Mouse (Mus musculus) 3134 (cell line): ENCODE data around the gene Prrc2b.
A peak's percentile ranks its signal among the peaks of the same experiment; 100 is the strongest.

Experiments used
- DNase-seq: peaks from one replicate; pipeline ENCODE4 v3.0.0-alpha.2; 2011; ENCODE audit warnings: low spot score; ENCODE audit not compliant: insufficient read length; ENCODE audit errors: extremely low read depth

Prrc2b gene

DNA sequence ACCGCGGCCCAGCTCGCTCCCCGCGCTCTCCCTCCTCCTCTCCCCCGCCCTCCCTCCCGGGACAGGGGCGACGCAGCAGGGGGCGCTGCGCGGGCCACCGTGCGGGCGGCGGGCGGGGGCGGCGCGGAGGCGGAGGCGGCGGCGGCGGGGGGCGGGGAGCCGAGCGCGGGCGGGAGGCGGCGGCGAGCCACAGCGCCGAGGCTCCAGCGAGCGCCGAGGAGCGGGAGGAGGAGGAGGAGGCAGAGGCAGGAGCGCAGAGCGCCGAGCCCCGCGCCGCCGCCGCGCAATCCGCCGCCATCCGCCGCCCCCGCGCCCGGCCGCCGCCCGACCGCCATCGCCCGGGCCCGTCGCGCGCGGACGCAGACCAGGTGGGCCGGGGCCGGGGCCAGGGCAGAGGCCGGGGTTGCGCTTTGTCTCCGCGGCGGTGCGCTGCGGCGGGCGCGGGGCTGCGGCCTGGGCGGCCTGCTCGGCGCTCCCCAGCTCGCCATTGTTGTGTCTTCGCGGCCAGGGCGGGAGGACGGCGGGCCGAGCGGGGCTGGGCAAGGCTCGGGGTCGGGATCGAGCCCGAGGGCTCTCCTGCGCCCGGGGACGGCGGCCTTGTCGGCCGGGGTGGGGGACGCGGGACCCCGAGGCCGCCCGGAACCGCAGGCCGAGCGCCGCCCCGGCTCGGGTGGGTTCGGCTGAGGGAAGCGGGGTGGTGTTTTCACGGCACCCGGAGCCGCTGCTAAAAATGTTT is at the start of gene Prrc2b:
Prrc2b (plus strand) TSS at position 159 of the 736 bp plus-strand sequence.
- DNase-seq = peak; percentile 45

DNA sequence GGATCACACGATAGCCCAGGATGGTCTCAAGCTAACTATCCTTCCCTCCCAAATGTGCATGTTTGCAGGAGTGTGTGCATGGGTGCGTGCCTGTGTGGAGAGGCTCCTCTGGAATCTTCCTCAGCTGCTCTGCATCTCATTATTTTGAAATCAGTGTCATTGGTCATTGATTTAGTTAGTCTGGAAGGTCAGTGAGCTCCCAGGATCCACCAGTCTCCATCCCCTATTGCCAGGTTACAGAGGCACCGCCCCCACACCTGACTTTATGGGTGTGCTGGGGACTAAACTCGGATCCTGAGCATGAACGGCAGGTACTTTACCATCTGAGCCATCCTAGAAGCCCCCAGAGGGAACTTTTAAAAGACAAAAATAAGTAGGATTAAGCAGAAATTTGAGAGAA is 47.9 kb upstream of the Prrc2b start:
- DNase-seq = no peak

DNA sequence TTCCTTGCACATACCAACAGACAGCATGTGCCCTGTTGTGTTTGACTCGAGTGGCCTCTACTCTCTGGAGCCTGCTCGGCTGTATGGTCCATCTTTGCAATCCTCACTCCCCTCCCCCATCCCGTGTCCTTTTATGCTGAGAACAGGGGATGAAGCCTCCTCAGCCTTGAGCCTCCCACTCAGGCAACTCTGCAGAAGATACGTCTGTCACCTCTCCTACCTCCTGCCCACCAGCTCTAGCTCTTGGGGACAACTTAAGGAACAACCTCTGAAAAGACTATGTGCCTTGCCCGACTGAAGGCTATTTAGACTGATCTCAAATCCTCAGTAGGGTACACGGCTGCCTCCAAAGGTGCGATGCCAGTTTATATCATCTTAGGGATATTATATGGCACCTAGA is 47.3 kb upstream of the Prrc2b start:
- DNase-seq = no peak

DNA sequence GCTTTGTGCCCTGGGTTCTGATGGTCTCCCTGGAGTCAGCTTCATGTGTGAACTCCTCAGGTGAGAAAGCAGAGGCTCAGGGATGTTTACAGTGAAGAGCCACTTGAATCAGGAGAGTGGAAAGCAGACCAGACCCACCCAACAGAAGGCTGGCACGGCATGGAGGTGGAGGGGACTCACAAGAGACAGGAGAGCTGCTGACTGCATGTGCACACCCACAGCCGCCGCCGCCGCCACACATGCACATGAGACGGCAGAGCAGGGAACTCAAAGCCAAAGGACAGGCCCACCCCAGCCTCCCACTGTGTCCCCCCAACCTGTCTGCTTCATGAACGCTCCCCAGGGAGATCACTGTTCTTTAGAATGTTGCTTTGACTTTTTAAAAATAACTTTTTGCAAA is 46.8 kb upstream of the Prrc2b start:
- DNase-seq = no peak

DNA sequence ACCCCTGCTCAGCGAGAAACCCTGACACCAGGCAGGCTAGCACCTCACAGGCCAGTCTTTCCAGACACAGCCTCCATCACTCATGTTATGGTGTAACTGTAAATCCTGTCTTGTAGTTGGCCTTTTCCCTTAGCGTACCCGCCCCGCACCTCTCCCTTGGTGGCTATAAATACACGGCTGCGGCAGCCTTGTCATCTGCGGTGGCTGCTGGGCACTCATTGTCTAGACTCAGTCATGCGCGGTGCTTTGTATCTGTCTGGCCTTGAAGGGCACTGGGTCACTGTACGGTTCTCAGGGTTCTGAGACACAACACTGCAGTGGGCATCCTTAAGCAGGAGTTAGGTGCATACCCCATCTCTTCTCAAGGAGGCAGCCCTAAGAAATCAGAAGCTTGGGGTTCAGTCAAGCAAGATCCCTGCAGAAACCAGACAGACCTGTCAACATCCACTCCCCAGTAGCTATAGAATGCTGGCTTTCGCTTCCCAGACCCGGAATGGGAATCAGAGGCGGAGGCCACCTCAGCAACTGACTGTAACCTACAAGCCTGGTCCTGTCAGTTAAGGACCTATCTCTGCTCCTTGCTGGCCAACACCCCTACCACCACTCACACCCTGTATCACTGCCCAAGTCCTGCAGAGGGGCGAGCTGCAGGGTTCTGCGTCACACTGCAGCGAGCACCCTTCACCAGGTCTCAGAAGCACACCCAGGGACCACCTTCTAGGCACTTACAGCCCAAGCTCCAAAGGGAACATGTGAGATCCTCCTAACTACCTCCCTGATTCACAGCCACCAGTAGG is 45.6 kb upstream of the Prrc2b start:
- no peak for DNase-seq

DNA sequence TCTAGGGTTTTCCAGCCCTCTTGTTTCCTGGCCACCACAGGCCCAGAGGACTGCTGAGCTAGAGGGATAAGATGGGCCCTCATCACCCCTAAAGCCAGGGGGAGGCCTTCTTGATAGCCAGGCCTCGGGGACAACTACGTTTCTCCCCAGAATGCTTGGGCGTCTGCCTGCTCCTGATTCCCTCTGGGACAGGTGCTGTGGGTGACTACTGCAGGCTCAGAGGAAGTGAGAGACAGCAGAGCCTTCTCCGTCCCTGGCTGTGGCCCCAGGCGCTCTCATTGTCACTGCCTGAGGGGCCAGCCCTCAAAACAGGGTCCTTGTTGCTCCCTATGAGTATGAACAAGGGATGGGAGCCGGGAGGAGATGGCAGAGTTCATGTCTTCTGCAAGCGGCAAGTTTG is 45.0 kb upstream of the Prrc2b start:
- no peak for DNase-seq

DNA sequence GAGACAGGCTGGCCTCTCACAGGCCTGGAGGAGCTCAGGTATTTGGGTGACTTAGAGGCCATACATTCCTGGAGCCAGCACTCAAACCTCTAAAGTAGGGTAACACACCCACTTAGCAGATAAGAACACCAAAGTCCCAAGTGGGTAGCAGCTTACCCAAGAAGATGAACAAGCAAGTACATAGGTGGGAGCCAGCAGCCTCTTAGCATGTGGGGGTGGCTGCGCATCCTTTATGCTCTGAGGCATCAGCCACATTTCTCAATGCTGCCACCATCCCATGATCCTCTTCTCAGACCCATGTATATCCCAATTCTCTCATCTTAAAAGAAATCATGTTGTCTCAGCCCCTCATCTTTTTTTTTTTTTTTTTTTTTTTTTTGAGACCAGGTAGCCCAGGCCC is 39.6 kb upstream of the Prrc2b start:
- DNase-seq = no peak

DNA sequence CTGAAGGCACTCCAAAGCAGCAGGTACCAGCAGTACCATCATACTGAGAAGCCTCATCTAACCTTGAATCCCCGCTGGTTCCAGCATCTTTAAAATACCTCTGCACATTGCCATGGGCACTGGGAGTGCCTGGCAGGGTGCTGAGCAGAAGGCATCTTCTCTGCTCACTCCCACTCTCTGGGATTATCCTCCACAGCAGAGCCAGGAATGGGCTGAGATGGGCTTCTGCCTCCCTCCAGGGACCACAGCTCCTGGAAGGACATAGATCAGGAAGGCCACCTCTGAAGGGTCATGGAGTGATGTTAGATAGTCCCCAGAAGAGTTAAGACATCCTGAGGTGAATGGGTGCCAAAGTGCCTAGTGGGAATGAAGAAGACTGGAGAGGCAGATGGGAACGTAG is 38.3 kb upstream of the Prrc2b start:
- DNase-seq = no peak

DNA sequence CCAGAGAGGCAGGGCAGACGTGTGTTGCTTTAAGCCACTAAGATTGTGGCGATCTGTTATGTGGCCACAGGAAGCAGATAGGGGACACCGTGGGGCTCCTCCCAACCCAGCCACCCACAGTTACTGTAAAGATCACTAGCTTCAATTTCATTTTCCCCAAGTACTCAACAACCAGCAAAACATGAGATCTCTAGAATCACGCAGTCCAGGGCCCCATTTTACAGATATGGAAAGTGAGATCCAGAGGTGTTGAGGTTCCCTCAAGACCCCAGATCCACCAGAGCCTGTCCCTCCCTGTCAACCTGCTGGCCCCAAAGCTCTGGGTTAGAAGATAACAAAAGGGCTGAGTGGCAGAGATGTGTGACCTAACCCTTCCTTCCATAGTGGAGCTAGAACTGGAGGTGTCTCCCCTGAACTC is 35.0 kb upstream of the Prrc2b start:
- no peak for DNase-seq

DNA sequence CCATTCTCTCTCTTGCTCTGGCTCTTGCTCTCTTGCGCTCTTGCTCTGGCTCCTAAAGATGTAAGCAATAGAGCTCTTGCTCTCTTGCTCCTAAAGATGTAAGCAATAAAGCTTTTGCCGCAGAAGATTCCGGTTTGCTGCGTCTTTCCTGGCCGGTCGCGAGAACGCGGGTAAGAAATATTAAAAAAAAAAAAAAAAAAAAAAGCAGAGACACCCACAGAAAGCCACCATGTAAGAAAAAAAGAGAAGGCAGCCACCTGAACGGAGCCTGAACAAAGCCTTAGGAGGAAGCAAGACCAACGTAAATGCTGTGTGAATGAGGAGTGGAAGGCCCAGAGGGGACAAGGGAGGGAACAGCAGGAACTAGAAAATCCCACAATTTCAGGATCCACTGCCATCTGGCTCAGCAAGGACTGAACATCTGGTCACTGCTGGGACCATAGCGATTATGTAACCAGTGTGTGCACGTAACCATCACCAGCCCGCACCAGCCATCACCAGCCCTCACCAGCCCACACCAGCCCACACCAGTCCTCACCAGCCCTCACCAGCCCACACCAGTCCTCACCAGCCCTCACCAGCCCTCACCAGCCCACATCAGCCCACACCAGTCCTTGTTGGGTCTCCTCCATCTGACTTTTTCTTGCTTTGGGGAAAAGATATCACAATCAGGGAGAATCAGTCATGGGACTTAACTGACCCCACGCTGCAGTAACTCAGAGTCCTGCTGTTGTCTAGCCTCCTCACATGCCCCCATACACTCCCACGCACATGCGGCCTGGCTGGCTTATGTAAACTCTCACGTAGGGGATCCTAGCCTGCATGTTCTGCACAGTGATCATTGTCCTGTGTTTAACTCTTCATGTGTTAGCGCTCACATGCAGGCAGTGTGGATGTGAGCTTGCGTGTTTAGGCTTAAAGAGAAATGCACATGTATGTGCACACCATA is 30.8 kb upstream of the Prrc2b start:
- DNase-seq = no peak

DNA sequence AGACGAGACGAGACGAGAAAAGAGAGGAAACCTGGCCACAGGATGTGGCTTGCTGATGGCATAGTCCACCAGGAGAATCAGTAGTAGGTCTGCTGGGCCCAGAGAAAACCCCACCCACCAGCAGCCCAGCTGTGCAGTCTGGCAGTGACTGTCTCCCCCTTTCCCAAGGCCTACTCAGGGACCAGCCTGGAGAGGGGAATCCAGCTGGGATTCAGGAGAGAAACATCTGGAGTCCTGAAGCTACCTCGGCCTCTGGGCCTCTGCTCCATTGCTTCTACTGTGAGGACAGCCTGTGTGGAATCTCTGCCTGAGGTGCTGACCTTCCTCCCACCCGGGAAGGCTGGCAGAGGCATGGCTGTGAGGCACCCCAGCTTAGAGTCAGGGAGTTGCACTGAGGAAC is 29.7 kb upstream of the Prrc2b start:
- DNase-seq = peak; percentile 45

DNA sequence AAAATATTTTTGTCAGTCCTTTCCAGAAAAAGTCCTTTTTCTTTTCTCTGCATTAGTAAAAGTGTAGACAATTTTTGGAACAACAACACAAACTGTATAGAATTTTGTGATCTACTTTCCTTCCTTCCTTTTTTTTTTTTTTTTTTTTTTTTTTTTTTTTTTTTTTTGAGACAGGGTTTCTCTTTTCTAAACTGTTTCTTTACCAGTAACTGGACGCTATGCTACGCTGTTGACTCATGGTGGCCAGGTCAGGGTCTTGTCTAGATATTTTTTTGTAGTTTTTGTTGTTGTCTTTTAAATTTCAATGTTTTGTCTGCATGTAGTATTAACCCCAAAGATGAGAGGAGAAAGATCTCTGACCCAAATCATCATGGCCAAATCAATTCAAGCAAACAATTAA is 29.1 kb upstream of the Prrc2b start:
- DNase-seq = no peak

DNA sequence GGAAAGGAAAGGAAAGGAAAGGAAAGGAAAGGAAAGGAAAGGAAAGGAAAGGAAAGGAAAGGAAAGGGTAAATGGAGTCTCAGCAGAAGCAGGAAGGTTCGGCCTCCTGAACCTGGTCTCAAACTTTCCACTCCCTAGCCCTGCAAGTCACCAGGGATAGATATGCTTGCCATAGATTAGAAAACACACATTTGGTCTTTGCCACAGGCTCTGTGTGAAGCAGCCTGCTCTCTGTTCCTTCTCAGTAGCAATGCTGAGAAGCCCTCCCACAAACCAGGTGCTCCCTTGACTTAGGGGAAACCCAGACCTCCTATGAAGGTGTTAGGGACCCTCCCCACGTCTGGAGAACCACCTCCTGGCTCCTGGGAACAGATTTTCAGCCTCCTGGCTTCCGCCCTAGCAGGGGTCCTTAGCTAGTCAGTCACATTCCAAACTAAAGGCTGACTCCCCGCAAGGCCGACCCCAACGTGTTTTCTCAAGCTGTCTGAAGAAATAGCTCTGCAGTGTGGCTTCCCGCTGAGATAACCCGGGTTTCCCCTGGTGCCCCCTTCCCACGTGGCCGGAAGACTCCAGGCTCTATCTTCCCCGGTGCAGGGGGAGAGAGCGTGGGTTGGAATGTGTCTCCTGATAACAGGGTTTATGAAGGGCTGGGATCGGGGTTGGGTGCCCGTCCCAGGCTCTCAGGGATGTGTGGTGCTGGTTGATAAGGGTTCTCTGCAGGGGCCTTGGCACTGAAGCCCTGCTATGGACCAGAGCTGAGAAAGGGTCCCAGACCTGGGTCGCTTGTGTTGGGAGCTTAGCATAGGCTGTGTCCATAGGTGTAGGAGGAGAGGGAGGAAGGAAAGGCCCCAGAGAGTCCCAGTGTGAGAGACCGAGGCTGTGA is 23.0 kb upstream of the Prrc2b start:
- no peak for DNase-seq

DNA sequence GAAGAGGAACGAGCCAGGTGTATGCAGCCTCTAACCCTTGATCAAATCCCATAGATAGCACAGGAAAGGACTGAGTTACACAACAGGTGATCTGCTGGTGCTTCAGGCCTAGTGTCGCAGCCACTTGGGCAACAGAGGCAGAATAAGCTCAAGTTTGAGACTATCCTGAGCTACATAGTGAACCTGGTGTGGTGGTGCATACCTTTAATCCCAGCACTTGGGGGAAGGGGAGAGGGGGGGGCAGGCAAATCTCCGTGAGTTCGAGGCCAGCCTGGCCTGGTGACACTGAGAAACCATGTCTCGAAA is 22.4 kb upstream of the Prrc2b start:
- DNase-seq = no peak

DNA sequence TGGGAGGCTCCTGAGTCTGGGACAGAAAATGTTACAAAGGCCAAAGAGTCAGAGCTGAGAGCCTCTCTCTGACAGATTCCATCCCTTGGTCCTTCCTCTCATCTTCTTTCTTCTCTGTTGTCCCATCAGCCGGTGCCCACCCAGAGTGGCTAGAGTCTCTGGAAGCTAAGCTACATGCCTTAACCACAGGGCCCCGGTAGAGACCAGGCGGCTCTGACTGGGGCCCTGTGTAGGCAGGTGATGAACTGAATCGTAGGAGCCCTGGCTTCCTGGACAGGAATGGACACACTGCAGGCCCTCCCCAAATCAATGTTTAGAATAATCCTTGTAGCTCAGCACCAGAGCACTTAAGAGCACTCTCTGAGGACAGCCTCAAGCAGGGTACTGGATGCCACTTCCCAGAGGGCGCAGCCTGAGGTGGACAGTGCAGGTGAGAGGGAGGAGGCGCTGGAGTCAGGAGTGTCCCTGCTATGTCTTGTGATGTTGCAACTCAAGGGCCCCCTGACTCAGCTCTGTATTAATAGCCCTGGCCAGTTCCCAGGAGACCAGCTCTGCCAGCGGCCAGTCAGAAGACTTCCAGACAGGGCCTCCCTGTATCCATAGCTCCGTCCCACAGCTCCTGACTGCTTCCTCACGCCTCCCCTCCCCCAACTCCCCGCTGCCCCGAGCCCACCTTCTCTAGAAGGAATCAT is 21.4 kb upstream of the Prrc2b start:
- DNase-seq = no peak

DNA sequence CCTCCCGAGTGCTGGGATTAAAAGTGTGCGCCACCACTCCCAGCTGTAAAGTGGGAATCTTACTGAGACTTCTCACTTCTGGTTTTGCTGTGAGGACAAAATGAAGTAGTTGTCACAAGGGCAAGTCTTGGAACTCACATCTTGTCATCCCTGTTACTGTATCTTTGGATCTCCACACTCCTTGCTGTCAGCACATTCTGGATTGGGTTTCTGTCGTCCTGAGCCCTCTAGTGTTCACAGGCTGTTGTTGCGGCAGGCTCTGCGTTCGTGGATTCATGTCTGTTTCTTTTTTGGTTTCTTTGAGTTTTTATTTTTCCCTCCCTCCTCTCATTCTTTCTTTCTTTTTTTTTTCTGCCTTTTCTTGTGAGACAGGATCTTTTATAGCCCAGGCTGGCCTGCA is 20.4 kb upstream of the Prrc2b start:
- no peak for DNase-seq

DNA sequence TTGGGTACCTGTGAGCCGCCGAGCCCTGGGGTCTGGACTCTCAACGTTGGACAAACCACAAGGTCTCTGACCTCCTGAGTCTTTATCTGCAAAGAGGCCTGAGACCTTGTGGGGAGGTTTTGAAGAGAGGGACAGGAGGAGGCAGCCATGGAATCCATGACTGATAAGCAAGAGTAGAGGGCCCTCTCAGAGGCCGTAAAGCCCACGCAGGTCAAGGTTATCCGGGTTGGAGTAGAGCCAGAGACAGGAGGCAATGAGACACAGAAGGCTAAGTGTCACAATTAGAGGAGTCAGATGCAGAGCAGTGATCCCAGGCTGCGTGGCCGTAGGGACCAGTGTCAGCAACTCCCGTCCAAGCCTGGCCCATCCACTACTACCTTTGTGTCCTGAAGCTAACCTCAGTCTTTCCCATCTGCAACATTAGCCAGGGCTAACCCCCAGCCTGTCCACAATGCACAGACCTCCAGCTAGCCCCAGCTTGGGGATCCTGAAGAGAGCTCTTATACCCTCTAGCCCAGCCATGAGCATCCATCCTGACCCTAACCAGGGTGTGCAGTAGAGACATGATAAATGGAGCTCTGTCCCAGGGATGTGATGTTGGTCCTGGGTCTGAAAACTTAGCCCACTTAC is 19.6 kb upstream of the Prrc2b start:
- DNase-seq = no peak

DNA sequence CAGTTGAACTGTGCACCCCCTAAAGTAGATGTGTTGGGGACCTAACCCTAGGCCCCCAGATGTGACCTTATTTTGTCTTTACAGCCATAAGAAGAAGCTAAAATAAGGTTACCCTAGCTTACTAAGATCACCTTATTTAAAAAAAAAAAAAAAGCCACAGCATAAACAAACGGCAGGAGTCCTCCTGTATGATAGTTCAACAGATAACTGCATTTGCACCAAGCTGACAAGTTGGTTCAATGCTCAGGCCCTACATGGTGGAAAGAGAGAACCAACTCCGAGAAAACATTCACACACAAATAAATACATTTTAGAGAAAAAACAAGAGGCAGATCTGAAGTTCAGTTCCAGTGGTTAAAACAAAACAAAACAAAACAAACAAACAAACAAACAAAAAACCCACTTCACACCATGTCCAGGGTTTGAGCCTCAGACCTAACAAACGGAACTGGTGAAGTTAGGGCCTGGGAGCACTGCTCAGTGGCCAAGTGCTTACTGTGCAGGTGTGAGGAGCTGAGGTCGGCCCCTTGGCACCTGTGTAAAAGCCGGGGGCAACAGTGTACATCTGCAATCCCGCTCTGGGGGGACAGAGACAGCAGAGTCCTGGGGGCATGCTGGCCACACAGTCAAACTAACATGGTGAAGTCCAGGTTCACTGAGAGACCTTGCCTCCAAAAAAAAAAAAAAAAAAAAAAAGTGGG is 18.9 kb upstream of the Prrc2b start:
- no peak for DNase-seq

DNA sequence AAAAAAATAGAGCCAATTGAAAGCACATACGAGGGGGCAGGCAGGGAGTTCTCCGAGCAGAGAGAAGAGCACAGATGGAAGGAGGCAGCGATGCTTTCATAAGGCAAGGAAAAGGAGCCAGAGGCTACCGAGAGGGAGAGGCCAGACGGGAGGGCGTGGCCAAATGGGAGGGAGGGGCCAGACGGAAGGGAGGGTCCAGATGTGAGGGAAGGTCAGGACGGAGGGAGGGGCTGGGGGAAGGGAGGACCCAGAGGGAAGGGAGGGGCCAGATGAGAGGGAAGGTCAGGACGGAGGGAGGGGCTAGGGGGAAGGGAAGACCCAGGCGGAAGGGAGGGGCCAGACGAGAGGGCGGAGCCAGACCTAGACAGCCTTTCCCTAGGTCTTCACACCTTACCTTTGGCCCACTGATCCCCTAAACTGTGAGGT is 18.3 kb upstream of the Prrc2b start:
- peak; percentile 87 for DNase-seq
